In genomic region chr6:89595018-89595776, GRCm38 (mm10) we compare ENCODE assay signal across 8 mouse cellular contexts. TPM values are rescaled to one million over a fixed set of nuclear protein-coding genes. Genes with fewer than 3 reads are reported as not detected.
DNase-seq lines count a peak whose midpoint lies in the region; ATAC-seq and TF ChIP-seq lines count a peak whose summit lies in the region.

Gene Chchd6 (minus strand): TSS chr6:89595652.

- peak within 1 kb of the TSS; percentile 79 for H3K9ac ChIP-seq in forebrain, embryonic 13.5 days
- peak within 1 kb of the TSS; percentile 63 for H3K9ac ChIP-seq in neural tube, embryonic 15.5 days (replicated peaks)

- peak within 1 kb of the TSS; percentile 88 for H3K4me3 ChIP-seq in E14TG2a.4 (replicated peaks; ENCODE audit: low read length)
- peak within 1 kb of the TSS; percentile 68 for H3K4me3 ChIP-seq in forebrain, embryonic 13.5 days
- peak within 1 kb of the TSS; percentile 64 for H3K4me3 ChIP-seq in neural tube, embryonic 15.5 days (replicated peaks)

- peak; percentile 85 for DNase-seq in c-Kit-positive CD71-positive TER-119-positive erythroid progenitor cells, embryonic 14.5 days (ENCODE audit: low spot score)
- DNase-seq in heart, postnatal 10 days, result peak; percentile 96
- DNase-seq in layer of hippocampus, adult 11-12 months (ENCODE audit: low spot score), result peak; percentile 96
- DNase-seq in lung, adult 18-20 months, result peak; percentile 94 to 96
- peak; percentile 94 for DNase-seq in testis, postnatal 14 days (ENCODE audit: low spot score)

- ATAC-seq in forebrain, embryonic 13.5 days, result peak; percentile 100
- ATAC-seq in neural tube, embryonic 15.5 days (ENCODE audit: low FRiP score), result peak; percentile 100

- WGBS in forebrain, embryonic 13.5 days, result under 1% methylated on average over 52 of the region's 56 CpGs
- WGBS in neural tube, embryonic 15.5 days, result under 1% methylated on average over 56 of the region's 56 CpGs

- H3K36me3 ChIP-seq in E14TG2a.4 (ENCODE audit: insufficient read depth, low read length), result no peaks in the 10 kb centered on the region
- no peaks in the 10 kb centered on the region for H3K36me3 ChIP-seq in forebrain, embryonic 13.5 days (ENCODE audit: poor library complexity, severe bottlenecking)
- no peaks in the 10 kb centered on the region for H3K36me3 ChIP-seq in neural tube, embryonic 15.5 days

- H3K9me3 ChIP-seq in E14TG2a.4 (ENCODE audit: low read length), result peaks cover 4% of the 10 kb centered on the region
- peaks cover 4% of the 10 kb centered on the region; the same call in 1 of the 2 replicates for H3K9me3 ChIP-seq in forebrain, embryonic 13.5 days (replicated peaks)
- no peaks in the 10 kb centered on the region for H3K9me3 ChIP-seq in neural tube, embryonic 15.5 days (replicated peaks)

- intact Hi-C loops in heart, postnatal 10 days (cut with DNase I), result no loop called here

- no peak for TF ChIP-seq CTCF in E14TG2a.4 (conservative IDR thresholded peaks at IDR 0.05; ENCODE audit: low read length)

- H3K4me2 ChIP-seq in forebrain, embryonic 13.5 days, result peak within 1 kb of the TSS; percentile 75
- peak within 1 kb of the TSS; percentile 63 for H3K4me2 ChIP-seq in neural tube, embryonic 15.5 days

- peaks cover 6% of the 10 kb centered on the region; the same call in 1 of the 2 replicates for H3K27me3 ChIP-seq in E14TG2a.4 (ENCODE audit: insufficient read depth, low read length)
- no peaks in the 10 kb centered on the region for H3K27me3 ChIP-seq in forebrain, embryonic 13.5 days
- no peaks in the 10 kb centered on the region for H3K27me3 ChIP-seq in neural tube, embryonic 15.5 days (replicated peaks)

- H3K4me1 ChIP-seq in E14TG2a.4 (replicated peaks; ENCODE audit: low read depth, low read length), result peaks cover 6% of the 10 kb centered on the region
- peaks cover 11% of the 10 kb centered on the region for H3K4me1 ChIP-seq in forebrain, embryonic 13.5 days
- peaks cover 17% of the 10 kb centered on the region for H3K4me1 ChIP-seq in neural tube, embryonic 15.5 days

- H3K27ac ChIP-seq in forebrain, embryonic 13.5 days, result no peak within 1 kb of the TSS
- H3K27ac ChIP-seq in neural tube, embryonic 15.5 days (replicated peaks), result peak within 1 kb of the TSS; percentile 68

RNA-seq across cellular contexts. Expression of gene Chchd6, which starts in this region (rescaled TPM):
- polyA plus RNA-seq in forebrain, embryonic 13.5 days (2015; fragmentation: Nextera tagmentation; extraction: Ambion mirVana), result 108 and 121 TPM in 2 replicates
- total RNA-seq in heart, postnatal 10 days (2021), result 10 to 100 TPM; 14.7 to 15.5 TPM
- 155 and 174 TPM in 2 replicates for polyA plus RNA-seq in neural tube, embryonic 15.5 days (2015; fragmentation: Nextera tagmentation; extraction: Ambion mirVana)
